Mouse (Mus musculus): Measurements from ENCODE around the gene Ddr2.

GRCm38 (mm10) chr1:170113616-170114015 lies 3.1 kb upstream of the Ddr2 start:
- TF ChIP-seq ZC3H11A (IDR thresholded peaks at IDR 0.05; ENCODE audit: low read depth, low read length), result no peak
- TF ChIP-seq POLR2AphosphoS2 (IDR thresholded peaks at IDR 0.05; ENCODE audit: low read length), result no peak
- TF ChIP-seq TAL1 (IDR thresholded peaks at IDR 0.05; ENCODE audit: low read length), result no peak
- TF ChIP-seq POLR2A (IDR thresholded peaks at IDR 0.05; ENCODE audit: control insufficient read depth in 1 of 2, insufficient read depth in 1 of 2, low read depth in 1 of 2, low read length in 2 of 2, poor library complexity in 1 of 2), result no peak
- no peak for TF ChIP-seq ZKSCAN1 (IDR thresholded peaks at IDR 0.05; ENCODE audit: low read depth, low read length)
- no peak for TF ChIP-seq CTCF (IDR thresholded peaks at IDR 0.05 in 2 of 3, conservative IDR thresholded peaks at IDR 0.05 in 1 of 3; ENCODE audit: control insufficient read depth in 1 of 3, insufficient read depth in 1 of 3, low read depth in 2 of 3, low read length in 3 of 3, poor library complexity in 1 of 3, severe bottlenecking in 1 of 3)
- TF ChIP-seq KAT2A (conservative IDR thresholded peaks at IDR 0.05; ENCODE audit: low read depth, low read length), result no peak
- no peak for TF ChIP-seq UBTF (IDR thresholded peaks at IDR 0.05; ENCODE audit: borderline replicate concordance, insufficient read depth, low read depth, low read length)
- no peak for TF ChIP-seq HCFC1 (IDR thresholded peaks at IDR 0.05; ENCODE audit: low read depth, low read length)
- no peak for TF ChIP-seq TCF12 (IDR thresholded peaks at IDR 0.05; ENCODE audit: low read depth, low read length)
- TF ChIP-seq USF1 (IDR thresholded peaks at IDR 0.05; ENCODE audit: low read depth, low read length), result no peak
- no peak for TF ChIP-seq RCOR1 (IDR thresholded peaks at IDR 0.05; ENCODE audit: low read depth, low read length)
- no peak for TF ChIP-seq SMC3 (IDR thresholded peaks at IDR 0.05; ENCODE audit: low read depth, low read length)

Measured in MEL (cell line).